Mouse (Mus musculus): ENCODE results near the gene Col1a1. TPM values are rescaled to one million over a fixed set of nuclear protein-coding genes. Genes with fewer than 3 reads are reported as not detected.

Col1a1 gene
- total RNA-seq, 1 experiment from 2014 or later, result not detected

- ATAC-seq (replicated peaks; ENCODE audit: insufficient number of reproducible peaks, low FRiP score, low TSS enrichment, poor library complexity, severe bottlenecking), result peak; percentile 72
Observed at GRCm38 (mm10) chr11:94990749-94991577, 54.9 kb downstream of the Col1a1 start, which contains the start of gene Ppp1r9b. Ppp1r9b (plus strand) TSS chr11:94991035.

DNA sequence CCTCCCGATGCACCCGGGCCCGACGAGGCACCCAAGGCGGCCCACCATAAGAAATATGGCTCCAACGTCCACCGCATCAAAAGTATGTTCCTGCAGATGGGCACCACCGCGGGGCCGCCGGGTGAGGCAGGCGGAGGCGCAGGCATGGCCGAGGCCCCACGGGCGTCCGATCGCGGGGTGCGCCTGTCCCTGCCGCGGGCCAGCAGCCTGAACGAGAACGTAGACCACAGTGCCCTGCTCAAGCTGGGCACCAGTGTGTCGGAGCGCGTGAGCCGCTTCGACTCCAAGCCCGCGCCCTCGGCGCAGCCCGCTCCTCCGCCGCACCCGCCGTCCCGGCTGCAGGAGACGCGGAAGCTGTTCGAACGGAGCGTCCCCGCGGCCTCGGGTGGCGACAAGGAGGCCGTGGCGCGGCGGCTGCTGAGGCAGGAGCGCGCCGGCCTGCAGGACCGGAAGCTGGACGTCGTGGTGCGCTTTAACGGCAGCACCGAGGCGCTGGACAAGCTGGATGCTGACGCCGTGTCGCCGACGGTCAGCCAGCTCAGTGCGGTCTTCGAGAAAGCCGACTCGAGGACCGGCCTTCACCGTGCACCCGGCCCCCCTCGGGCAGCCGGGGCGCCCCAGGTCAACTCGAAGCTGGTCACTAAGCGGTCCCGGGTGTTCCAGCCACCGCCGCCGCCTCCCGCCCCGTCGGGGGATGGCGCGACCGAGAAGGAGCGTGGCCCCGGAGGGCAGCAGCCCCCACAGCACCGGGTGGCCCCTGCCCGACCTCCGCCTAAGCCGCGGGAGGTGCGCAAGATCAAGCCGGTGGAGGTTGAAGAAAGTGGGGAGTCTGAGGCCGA lies 55.8 kb downstream of the Col1a1 start:
- no peak for ATAC-seq (replicated peaks; ENCODE audit: insufficient number of reproducible peaks, low FRiP score, low TSS enrichment, poor library complexity, severe bottlenecking)

DNA sequence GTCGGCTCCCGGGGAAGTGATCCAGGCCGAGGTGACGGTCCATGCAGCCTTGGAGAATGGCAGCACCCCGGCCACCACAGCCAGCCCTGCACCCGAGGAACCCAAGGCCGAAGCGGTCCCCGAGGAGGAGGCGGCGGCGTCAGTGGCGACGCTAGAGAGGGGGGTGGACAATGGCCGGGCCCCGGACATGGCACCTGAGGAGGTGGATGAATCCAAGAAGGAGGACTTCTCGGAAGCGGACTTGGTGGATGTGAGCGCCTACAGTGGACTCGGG lies 56.4 kb downstream of the Col1a1 start:
- ATAC-seq (replicated peaks; ENCODE audit: insufficient number of reproducible peaks, low FRiP score, low TSS enrichment, poor library complexity, severe bottlenecking), result no peak

- peak; percentile 62 for ATAC-seq (replicated peaks; ENCODE audit: insufficient number of reproducible peaks, low FRiP score, low TSS enrichment, poor library complexity, severe bottlenecking)
Observed at GRCm38 (mm10) chr11:94992754-94993606, 57.0 kb downstream of the Col1a1 start.

DNA sequence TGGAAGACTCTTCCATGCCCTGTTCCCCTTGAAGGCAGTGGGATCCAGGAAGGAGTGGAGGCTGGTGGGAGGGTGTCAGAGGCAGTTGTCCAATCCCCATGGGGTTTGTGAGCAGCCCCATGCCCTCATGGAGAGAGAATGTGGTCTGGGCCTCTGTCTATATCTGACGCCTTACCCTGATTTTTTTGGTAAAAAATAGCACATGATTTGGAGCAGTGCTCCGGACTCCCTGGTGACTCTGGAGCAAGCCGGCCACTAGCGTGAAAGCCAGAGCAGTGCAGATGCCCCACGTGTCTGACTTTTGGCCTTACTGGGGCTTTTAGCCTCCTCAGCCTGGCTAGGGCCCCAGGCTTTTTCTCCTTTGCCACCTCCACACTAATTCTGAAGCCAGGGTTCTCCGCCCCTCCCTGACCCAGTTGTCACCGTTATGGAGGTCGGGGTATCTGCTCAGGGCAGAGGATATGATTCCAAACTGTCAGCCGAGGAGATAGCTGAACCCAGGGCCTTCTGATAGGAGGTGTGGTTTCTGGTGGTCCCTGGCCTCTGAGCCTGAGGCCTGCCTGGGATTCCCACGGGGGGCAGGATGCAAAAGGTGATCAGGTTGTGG lies 58.3 kb downstream of the Col1a1 start:
- no peak for ATAC-seq (replicated peaks; ENCODE audit: insufficient number of reproducible peaks, low FRiP score, low TSS enrichment, poor library complexity, severe bottlenecking)

DNA sequence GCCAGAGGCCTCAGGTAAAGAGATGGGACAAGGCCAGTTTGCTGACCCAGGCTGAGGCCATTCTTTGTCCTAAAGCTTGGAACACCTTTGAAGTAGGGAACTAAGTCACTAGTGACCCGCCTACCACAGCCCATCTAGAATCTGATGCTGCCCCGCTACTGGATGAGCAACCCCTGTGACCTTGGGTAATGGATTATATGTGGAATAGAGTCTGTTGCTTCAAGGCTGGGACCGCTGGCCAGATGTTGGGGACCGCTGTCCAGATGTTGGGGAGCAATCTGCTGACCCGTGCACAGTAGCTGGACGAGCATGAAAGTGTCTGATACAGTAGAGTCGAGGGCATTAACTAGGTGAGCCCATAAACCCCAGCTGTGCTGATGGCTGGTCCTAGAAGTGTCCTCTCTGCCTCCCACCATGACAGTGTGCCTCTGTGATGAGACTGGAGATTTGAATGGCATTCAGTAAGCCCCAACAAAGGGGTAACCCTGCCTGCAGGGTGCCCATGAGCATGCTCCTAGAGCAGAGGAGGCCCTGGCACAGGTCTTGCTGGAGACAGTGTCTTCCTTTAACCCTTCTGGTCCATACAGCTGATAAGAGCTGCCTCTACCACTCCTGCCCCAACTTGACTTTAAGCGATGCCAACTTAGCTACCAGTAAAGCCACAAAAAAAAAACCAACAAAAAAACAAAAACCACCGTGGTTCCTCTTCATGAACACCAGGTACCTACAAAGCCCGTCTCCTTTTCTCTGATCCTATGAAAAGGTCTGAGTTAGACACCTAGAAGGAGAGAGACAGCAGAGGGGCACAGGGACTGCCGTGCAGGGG lies 59.1 kb downstream of the Col1a1 start:
- no peak for ATAC-seq (replicated peaks; ENCODE audit: insufficient number of reproducible peaks, low FRiP score, low TSS enrichment, poor library complexity, severe bottlenecking)

- ATAC-seq (replicated peaks; ENCODE audit: insufficient number of reproducible peaks, low FRiP score, low TSS enrichment, poor library complexity, severe bottlenecking), result no peak
Observed at GRCm38 (mm10) chr11:94996101-94996500, 60.1 kb downstream of the Col1a1 start.

GRCm38 (mm10) chr11:94996984-94997383 lies 61.0 kb downstream of the Col1a1 start:
- ATAC-seq (replicated peaks; ENCODE audit: insufficient number of reproducible peaks, low FRiP score, low TSS enrichment, poor library complexity, severe bottlenecking), result no peak

GRCm38 (mm10) chr11:94997596-94997995 lies 61.6 kb downstream of the Col1a1 start:
- no peak for ATAC-seq (replicated peaks; ENCODE audit: insufficient number of reproducible peaks, low FRiP score, low TSS enrichment, poor library complexity, severe bottlenecking)

GRCm38 (mm10) chr11:94998041-94998531 lies 62.1 kb downstream of the Col1a1 start:
- no peak for ATAC-seq (replicated peaks; ENCODE audit: insufficient number of reproducible peaks, low FRiP score, low TSS enrichment, poor library complexity, severe bottlenecking)

GRCm38 (mm10) chr11:95000128-95000527 lies 64.1 kb downstream of the Col1a1 start:
- no peak for ATAC-seq (replicated peaks; ENCODE audit: insufficient number of reproducible peaks, low FRiP score, low TSS enrichment, poor library complexity, severe bottlenecking)

- no peak for ATAC-seq (replicated peaks; ENCODE audit: insufficient number of reproducible peaks, low FRiP score, low TSS enrichment, poor library complexity, severe bottlenecking)
Observed at GRCm38 (mm10) chr11:95000548-95000947, 64.5 kb downstream of the Col1a1 start.

- ATAC-seq (replicated peaks; ENCODE audit: insufficient number of reproducible peaks, low FRiP score, low TSS enrichment, poor library complexity, severe bottlenecking), result peak; percentile 54; the same call in 1 of the 2 replicates
Observed at GRCm38 (mm10) chr11:95001058-95001457, 65.0 kb downstream of the Col1a1 start.

DNA sequence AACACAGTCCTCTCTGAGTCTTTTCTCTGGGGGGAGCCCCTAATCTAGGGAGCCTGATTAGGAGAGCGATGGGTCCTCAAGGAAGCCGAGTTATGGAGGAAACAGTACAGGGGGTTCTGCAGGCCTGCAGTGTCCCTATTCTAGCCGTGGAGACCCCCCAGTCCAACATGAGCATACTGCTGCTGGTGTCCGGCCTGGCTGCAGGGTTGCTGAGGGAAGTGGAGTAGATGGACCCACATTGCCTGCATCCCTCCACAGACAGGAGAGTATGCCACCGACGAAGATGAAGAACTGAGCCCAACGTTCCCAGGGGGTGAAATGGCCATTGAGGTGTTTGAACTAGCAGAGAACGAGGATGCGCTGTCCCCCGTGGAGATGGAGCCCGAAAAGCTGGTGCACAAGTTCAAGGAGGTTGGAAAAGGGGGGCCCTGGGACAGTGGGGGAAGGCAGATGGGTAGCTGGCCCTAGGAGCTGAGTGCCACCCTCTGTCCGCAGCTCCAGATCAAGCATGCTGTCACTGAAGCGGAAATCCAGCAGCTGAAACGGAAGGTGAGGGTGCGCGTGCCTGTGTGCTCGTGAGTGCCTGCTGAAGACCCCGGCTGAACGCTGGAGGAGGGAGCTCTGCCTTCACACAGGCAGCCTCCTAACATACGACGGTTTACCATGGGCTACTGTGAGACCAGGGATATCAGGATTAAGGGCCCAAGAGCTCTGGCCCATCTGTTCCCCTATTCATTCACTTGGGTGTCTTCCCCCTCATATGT lies 65.7 kb downstream of the Col1a1 start:
- no peak for ATAC-seq (replicated peaks; ENCODE audit: insufficient number of reproducible peaks, low FRiP score, low TSS enrichment, poor library complexity, severe bottlenecking)
